Mouse (Mus musculus) forebrain, postnatal 0 days (tissue): ENCODE data around the gene Angptl2. TPM values are rescaled to one million over a fixed set of nuclear protein-coding genes. Genes with fewer than 3 reads are reported as not detected.

ENCODE experiments used
- ATAC-seq: fragments of 200-750 bp; cut with Nextera tagmentation; 2 replicates; pipeline ENCODE4 v1.8.0; 2017; ENCODE audit warnings: mild to moderate bottlenecking, moderate library complexity
- DNase-seq: peaks from one replicate; pipeline ENCODE4 v3.0.0-alpha.2; 2015
- H3K27ac ChIP-seq: fragments of 300-500 bp; sonication (generic); 2 replicates; pipeline ENCODE4 v1.5.1; 2014; ENCODE audit warnings: low read depth, mild to moderate bottlenecking, antibody characterized with exemption, low read length, moderate library complexity, mixed read lengths
- H3K27me3 ChIP-seq: fragments of 300-500 bp; sonication (generic); 2 replicates; pipeline ENCODE4 v1.6.1; 2014; ENCODE audit warnings: mild to moderate bottlenecking, low read length, mixed read lengths; ENCODE audit not compliant: insufficient read depth
- H3K36me3 ChIP-seq: fragments of 300-500 bp; sonication (generic); 2 replicates; pipeline ENCODE4 v1.6.1; 2014; ENCODE audit warnings: mild to moderate bottlenecking, moderate library complexity; ENCODE audit not compliant: insufficient read depth
- H3K4me1 ChIP-seq: fragments of 300-500 bp; sonication (generic); 2 replicates; pipeline ENCODE4 v1.6.1; 2014; ENCODE audit warnings: antibody characterized with exemption; ENCODE audit not compliant: insufficient read depth
- H3K4me2 ChIP-seq: fragments of 300-500 bp; sonication (generic); 2 replicates; pipeline ENCODE4 v1.6.1; 2014; ENCODE audit warnings: low read depth, mild to moderate bottlenecking, moderate library complexity
- H3K4me3 ChIP-seq: fragments of 300-500 bp; sonication (generic); 2 replicates; pipeline ENCODE4 v1.5.1; 2014; ENCODE audit warnings: low read depth, low read length, mixed read lengths
- H3K9ac ChIP-seq: fragments of 300-500 bp; sonication (generic); 2 replicates; pipeline ENCODE4 v1.6.1; 2014; ENCODE audit warnings: mild to moderate bottlenecking
- H3K9me3 ChIP-seq: fragments of 300-500 bp; sonication (generic); 2 replicates; pipeline ENCODE4 v1.6.1; 2016; ENCODE audit warnings: low read length
- CTCF ChIP-seq: sonication (generic); IDR thresholded peaks from 2 replicates; pipeline ENCODE4 v1.5.1; 2016; ENCODE audit warnings: antibody characterized with exemption, control low read depth, low read depth
- WGBS: fragments of 180-500 bp; shearing (Covaris S2); extraction: QIAGEN DNeasy Blood & Tissue Kit; methylation state at CpG from one replicate; pipeline ENCODE4 v1.1.7; 2014; 5-methylcytosine and 5-hydroxymethylcytosine counted together
- polyA plus RNA-seq: library from polyadenylated mRNA; unstranded; fragments of >200 nt; fragmentation: Nextera tagmentation; extraction: Ambion mirVana; gene quantifications from 2 replicates; pipeline ENCODE4 v1.2.1, GENCODE M21; 2015
- total RNA-seq: library from RNA; depleted of rRNA; stranded (reverse); fragments of >200 nt; gene quantifications from 2 replicates; pipeline ENCODE4 v1.2.3, GENCODE M21; 2014; rRNA removed

The Angptl2 gene
- 7.9 and 17.5 TPM in 2 replicates for total RNA-seq
- 7.1 and 7.7 TPM in 2 replicates for polyA plus RNA-seq

- Histone ChIP-seq H3K9me3 (no peaks in the 10 kb centered on the region), H3K27me3 (no peaks in the 10 kb centered on the region), H3K4me2 (peak within 1 kb of the TSS; percentile 40), H3K4me3 (peak within 1 kb of the TSS; percentile 18), H3K9ac (peak within 1 kb of the TSS; percentile 35), H3K4me1 (peaks cover 4% of the 10 kb centered on the region), H3K27ac (peak within 1 kb of the TSS; percentile 24; the same call in 1 of the 2 replicates), H3K36me3 (no peaks in the 10 kb centered on the region)
- 6% methylated on average over 22 of the region's 22 CpGs for WGBS
- no peak for TF ChIP-seq CTCF
- ATAC-seq (peak; percentile 93), DNase-seq (peak; percentile 84)
Measured at GRCm38 (mm10) chr2:33215700-33216509, at the start of gene Angptl2. Angptl2 (plus strand) TSS chr2:33216069.

DNA sequence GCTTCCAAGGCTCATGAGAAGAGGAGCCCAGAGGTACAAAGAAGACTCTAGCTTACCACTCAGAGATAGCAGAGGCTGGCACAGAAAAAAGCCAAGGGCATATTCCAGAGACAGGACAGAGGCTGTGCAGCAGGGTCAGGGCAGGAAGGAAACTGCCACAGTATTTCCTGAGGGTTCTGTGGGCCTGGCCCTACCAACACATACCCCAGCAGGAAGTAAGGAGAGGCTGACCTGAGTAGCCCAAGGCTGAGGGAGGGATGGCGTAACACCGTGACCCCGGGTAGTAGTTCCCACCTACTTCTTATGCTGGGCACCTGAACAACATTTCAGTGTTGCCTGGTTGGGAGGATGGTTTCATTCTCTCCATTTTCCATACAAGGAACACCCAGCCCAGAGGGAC, 48.8 kb upstream of the Angptl2 start:
- no peak for TF ChIP-seq CTCF
- H3K27me3 ChIP-seq = no peaks in the 10 kb centered on the region
- no peaks in the 10 kb centered on the region for H3K4me1 ChIP-seq
- ATAC-seq = no peak
- 96% methylated on average over 3 of the region's 3 CpGs for WGBS
- H3K27ac ChIP-seq = no peak overlapping the region
- DNase-seq = no peak
- H3K9me3 ChIP-seq = no peaks in the 10 kb centered on the region
- no peak overlapping the region for H3K4me3 ChIP-seq
- H3K36me3 ChIP-seq = peaks cover 50% of the 10 kb centered on the region
- no peak overlapping the region for H3K9ac ChIP-seq
- no peak overlapping the region for H3K4me2 ChIP-seq

DNA sequence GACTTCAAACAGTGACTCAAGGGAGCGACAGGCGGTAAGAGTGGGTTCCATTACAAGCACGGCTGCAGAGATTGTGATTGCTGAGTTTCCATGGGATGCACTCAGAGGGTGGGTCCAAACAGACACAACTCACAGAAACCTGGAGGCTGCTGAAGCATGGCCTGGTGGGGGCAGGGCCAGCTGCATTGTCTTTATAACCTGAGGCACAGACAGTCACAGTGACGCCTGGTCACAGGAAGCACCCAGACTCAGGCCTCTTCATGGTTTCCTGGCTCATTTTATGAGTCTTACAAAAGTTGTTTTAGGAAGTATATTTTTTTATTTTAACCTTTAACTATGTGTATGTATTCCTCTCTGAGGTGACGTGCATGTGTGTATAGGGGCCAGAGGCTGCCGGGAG, 46.4 kb upstream of the Angptl2 start:
- no peak for ATAC-seq
- no peak for TF ChIP-seq CTCF

GRCm38 (mm10) chr2:33170777-33171565, 44.9 kb upstream of the Angptl2 start:
- ATAC-seq = peak; percentile 62
- H3K9ac ChIP-seq = no peak overlapping the region
- no peak for DNase-seq
- peaks cover 47% of the 10 kb centered on the region for H3K36me3 ChIP-seq
- no peak overlapping the region for H3K4me2 ChIP-seq
- H3K4me1 ChIP-seq = no peaks in the 10 kb centered on the region
- no peaks in the 10 kb centered on the region for H3K27me3 ChIP-seq
- no peak for TF ChIP-seq CTCF
- H3K9me3 ChIP-seq = no peaks in the 10 kb centered on the region
- WGBS = 28% methylated on average over 10 of the region's 10 CpGs
- H3K4me3 ChIP-seq = no peak overlapping the region
- no peak overlapping the region for H3K27ac ChIP-seq

More for the DNA sequence above, 46.4 kb upstream of the Angptl2 start:
- H3K9ac ChIP-seq = no peak overlapping the region
- 88% methylated on average over 6 of the region's 6 CpGs for WGBS
- no peak overlapping the region for H3K4me3 ChIP-seq
- H3K27me3 ChIP-seq = no peaks in the 10 kb centered on the region
- peaks cover 52% of the 10 kb centered on the region for H3K36me3 ChIP-seq
- no peak overlapping the region for H3K27ac ChIP-seq
- no peak overlapping the region for H3K4me2 ChIP-seq
- DNase-seq = no peak
- no peaks in the 10 kb centered on the region for H3K9me3 ChIP-seq
- H3K4me1 ChIP-seq = no peaks in the 10 kb centered on the region

DNA sequence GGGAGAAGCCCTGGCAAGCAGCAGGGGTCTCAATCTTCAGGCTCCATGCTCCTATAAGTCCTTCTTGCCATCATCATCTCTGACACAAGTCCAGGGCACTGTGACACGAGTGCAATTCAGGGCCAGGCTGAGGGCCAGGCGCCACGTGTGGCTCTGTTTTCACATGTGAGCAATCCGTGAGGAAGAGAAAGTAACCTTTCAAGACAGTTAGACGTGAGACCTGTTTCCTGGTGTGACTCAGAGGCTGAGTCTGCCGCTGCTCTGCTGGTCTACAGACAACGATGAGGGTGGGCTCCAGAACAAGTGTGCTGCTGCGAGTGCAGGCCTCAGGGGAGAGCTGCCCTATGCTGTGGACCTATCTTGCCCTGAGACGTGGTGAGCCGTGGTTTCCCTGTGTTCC, 42.7 kb upstream of the Angptl2 start:
- ATAC-seq = no peak
- no peak for TF ChIP-seq CTCF
- no peak overlapping the region for H3K9ac ChIP-seq
- 0 out of 2 replicates have a peak, but pooled peaks cover 1% of the 10 kb centered on the region for H3K4me1 ChIP-seq
- no peak overlapping the region for H3K4me3 ChIP-seq
- DNase-seq = no peak
- H3K4me2 ChIP-seq = no peak overlapping the region
- H3K36me3 ChIP-seq = peaks cover 35% of the 10 kb centered on the region
- no peak overlapping the region for H3K27ac ChIP-seq
- H3K27me3 ChIP-seq = no peaks in the 10 kb centered on the region
- 83% methylated on average over 10 of the region's 10 CpGs for whole genome bisulfite sequencing
- no peaks in the 10 kb centered on the region for H3K9me3 ChIP-seq

- 0 out of 2 replicates have a peak, but pooled peaks cover 3% of the 10 kb centered on the region for H3K4me1 ChIP-seq
- 86% methylated on average over 7 of the region's 7 CpGs for WGBS
- no peak for ATAC-seq
- peaks cover 29% of the 10 kb centered on the region for H3K36me3 ChIP-seq
- H3K4me3 ChIP-seq = no peak overlapping the region
- no peak overlapping the region for H3K27ac ChIP-seq
- H3K4me2 ChIP-seq = no peak overlapping the region
- H3K27me3 ChIP-seq = no peaks in the 10 kb centered on the region
- H3K9ac ChIP-seq = no peak overlapping the region
- no peak for TF ChIP-seq CTCF
- H3K9me3 ChIP-seq = no peaks in the 10 kb centered on the region
- DNase-seq = no peak
Measured at GRCm38 (mm10) chr2:33173686-33174085, 42.2 kb upstream of the Angptl2 start.

GRCm38 (mm10) chr2:33176516-33176915, 39.4 kb upstream of the Angptl2 start:
- ATAC-seq (no peak), DNase-seq (no peak)
- peaks cover 20% of the 10 kb centered on the region for H3K36me3 ChIP-seq
- peaks cover 7% of the 10 kb centered on the region; the same call in 1 of the 2 replicates for H3K4me1 ChIP-seq
- no peaks in the 10 kb centered on the region for H3K27me3 ChIP-seq
- no peaks in the 10 kb centered on the region for H3K9me3 ChIP-seq
- H3K27ac ChIP-seq = no peak overlapping the region
- H3K4me2 ChIP-seq = no peak overlapping the region
- no peak overlapping the region for H3K9ac ChIP-seq
- TF ChIP-seq CTCF = no peak
- H3K4me3 ChIP-seq = no peak overlapping the region
- 39% methylated on average over 7 of the region's 7 CpGs for WGBS
